Mouse (Mus musculus): Measurements from ENCODE around the gene Orc1. TPM values are rescaled to one million over a fixed set of nuclear protein-coding genes. Genes with fewer than 3 reads are reported as not detected.
A peak's percentile ranks its signal among the peaks of the same experiment; 100 is the strongest.

The Orc1 gene
- polyA plus RNA-seq, 1 experiment from 2014 or later = 17.3 TPM

GRCm38 (mm10) chr4:108608651-108609050 is 29.4 kb downstream of the Orc1 start:
- no peak overlapping the region for H3K4me2 ChIP-seq (ENCODE audit: low read depth, low read length)
- H3K27ac ChIP-seq (ENCODE audit: low read length) = no peak overlapping the region
- H3K27me3 ChIP-seq (ENCODE audit: control insufficient read depth, insufficient read depth, low read depth, low read length) = no peaks in the 10 kb centered on the region
- H3K4me3 ChIP-seq (ENCODE audit: low read depth, low read length) = no peak overlapping the region
- ATAC-seq (ENCODE audit: low read depth) = no peak
- H3K4me1 ChIP-seq (ENCODE audit: control insufficient read depth, low read depth, low read length) = no peaks in the 10 kb centered on the region
- no peak overlapping the region for H3K9ac ChIP-seq (ENCODE audit: low read depth, low read length)
- peaks cover 35% of the 10 kb centered on the region for H3K36me3 ChIP-seq (ENCODE audit: control insufficient read depth, insufficient read depth)
- WGBS (ENCODE audit: insufficient replicate concordance) = 90% methylated on average over 3 of the region's 3 CpGs
- H3K9me3 ChIP-seq (replicated peaks; ENCODE audit: control insufficient read depth, low read length) = no peaks in the 10 kb centered on the region

GRCm38 (mm10) chr4:108610935-108611334 is 31.7 kb downstream of the Orc1 start:
- H3K4me1 ChIP-seq (ENCODE audit: control insufficient read depth, low read depth, low read length) = no peaks in the 10 kb centered on the region
- H3K27ac ChIP-seq (ENCODE audit: low read length) = no peak overlapping the region
- WGBS (ENCODE audit: insufficient replicate concordance) = 80% methylated on average over 5 of the region's 5 CpGs
- peaks cover 24% of the 10 kb centered on the region for H3K36me3 ChIP-seq (ENCODE audit: control insufficient read depth, insufficient read depth)
- no peak for ATAC-seq (ENCODE audit: low read depth)
- H3K4me2 ChIP-seq (ENCODE audit: low read depth, low read length) = no peak overlapping the region
- no peaks in the 10 kb centered on the region for H3K27me3 ChIP-seq (ENCODE audit: control insufficient read depth, insufficient read depth, low read depth, low read length)
- H3K9me3 ChIP-seq (replicated peaks; ENCODE audit: control insufficient read depth, low read length) = no peaks in the 10 kb centered on the region
- no peak overlapping the region for H3K4me3 ChIP-seq (ENCODE audit: low read depth, low read length)
- no peak overlapping the region for H3K9ac ChIP-seq (ENCODE audit: low read depth, low read length)

GRCm38 (mm10) chr4:108618586-108618985 is 39.4 kb downstream of the Orc1 start:
- Histone ChIP-seq H3K9me3 (replicated peaks; ENCODE audit: control insufficient read depth, low read length) (no peaks in the 10 kb centered on the region), H3K4me1 (ENCODE audit: control insufficient read depth, low read depth, low read length) (peaks cover 17% of the 10 kb centered on the region), H3K4me2 (ENCODE audit: low read depth, low read length) (no peak overlapping the region), H3K27ac (ENCODE audit: low read length) (no peak overlapping the region), H3K4me3 (ENCODE audit: low read depth, low read length) (no peak overlapping the region), H3K27me3 (ENCODE audit: control insufficient read depth, insufficient read depth, low read depth, low read length) (no peaks in the 10 kb centered on the region), H3K36me3 (ENCODE audit: control insufficient read depth, insufficient read depth) (peaks cover 2% of the 10 kb centered on the region), H3K9ac (ENCODE audit: low read depth, low read length) (no peak overlapping the region)
- 70% methylated on average over 4 of the region's 4 CpGs for WGBS (ENCODE audit: insufficient replicate concordance)
- no peak for ATAC-seq (ENCODE audit: low read depth)

GRCm38 (mm10) chr4:108619165-108619564 is 39.9 kb downstream of the Orc1 start:
- H3K4me1 ChIP-seq (ENCODE audit: control insufficient read depth, low read depth, low read length) = peaks cover 17% of the 10 kb centered on the region
- H3K9ac ChIP-seq (ENCODE audit: low read depth, low read length) = peak overlapping the region; percentile 60
- no peak for ATAC-seq (ENCODE audit: low read depth)
- WGBS (ENCODE audit: insufficient replicate concordance) = 5% methylated on average over 10 of the region's 10 CpGs
- peaks cover under 1% of the 10 kb centered on the region for H3K36me3 ChIP-seq (ENCODE audit: control insufficient read depth, insufficient read depth)
- H3K4me2 ChIP-seq (ENCODE audit: low read depth, low read length) = peak overlapping the region; percentile 94
- H3K27ac ChIP-seq (ENCODE audit: low read length) = 0 out of 2 replicates have a peak overlapping the region, but pooled peaks have one; percentile 34
- H3K9me3 ChIP-seq (replicated peaks; ENCODE audit: control insufficient read depth, low read length) = no peaks in the 10 kb centered on the region
- no peaks in the 10 kb centered on the region for H3K27me3 ChIP-seq (ENCODE audit: control insufficient read depth, insufficient read depth, low read depth, low read length)
- peak overlapping the region; percentile 87 for H3K4me3 ChIP-seq (ENCODE audit: low read depth, low read length)

GRCm38 (mm10) chr4:108619587-108620341 is 40.5 kb downstream of the Orc1 start, which contains the start of gene Cc2d1b:
Gene Cc2d1b (plus strand): TSS chr4:108619940.
- Histone ChIP-seq H3K4me1 (ENCODE audit: control insufficient read depth, low read depth, low read length) (peaks cover 17% of the 10 kb centered on the region), H3K27ac (ENCODE audit: low read length) (peak within 1 kb of the TSS; percentile 69), H3K27me3 (ENCODE audit: control insufficient read depth, insufficient read depth, low read depth, low read length) (no peaks in the 10 kb centered on the region), H3K9ac (ENCODE audit: low read depth, low read length) (peak within 1 kb of the TSS; percentile 88), H3K9me3 (replicated peaks; ENCODE audit: control insufficient read depth, low read length) (no peaks in the 10 kb centered on the region), H3K36me3 (ENCODE audit: control insufficient read depth, insufficient read depth) (no peaks in the 10 kb centered on the region; the same call in 1 of the 2 replicates), H3K4me3 (ENCODE audit: low read depth, low read length) (peak within 1 kb of the TSS; percentile 87), H3K4me2 (ENCODE audit: low read depth, low read length) (peak within 1 kb of the TSS; percentile 94)
- peak; percentile 96 for ATAC-seq (ENCODE audit: low read depth)
- WGBS (ENCODE audit: insufficient replicate concordance) = under 1% methylated on average over 81 of the region's 86 CpGs

- ATAC-seq (ENCODE audit: low read depth) = no peak
Measured at GRCm38 (mm10) chr4:108620536-108620935, 41.3 kb downstream of the Orc1 start.

GRCm38 (mm10) chr4:108621504-108621903 is 42.3 kb downstream of the Orc1 start:
- Histone ChIP-seq H3K27ac (ENCODE audit: low read length) (no peak overlapping the region), H3K4me3 (ENCODE audit: low read depth, low read length) (no peak overlapping the region), H3K4me2 (ENCODE audit: low read depth, low read length) (no peak overlapping the region), H3K36me3 (ENCODE audit: control insufficient read depth, insufficient read depth) (no peaks in the 10 kb centered on the region), H3K27me3 (ENCODE audit: control insufficient read depth, insufficient read depth, low read depth, low read length) (no peaks in the 10 kb centered on the region), H3K4me1 (ENCODE audit: control insufficient read depth, low read depth, low read length) (peaks cover 17% of the 10 kb centered on the region), H3K9me3 (replicated peaks; ENCODE audit: control insufficient read depth, low read length) (no peaks in the 10 kb centered on the region), H3K9ac (ENCODE audit: low read depth, low read length) (no peak overlapping the region)
- ATAC-seq (ENCODE audit: low read depth) = no peak
- 87% methylated on average over 6 of the region's 6 CpGs for WGBS (ENCODE audit: insufficient replicate concordance)

More at GRCm38 (mm10) chr4:108620536-108620935, 41.3 kb downstream of the Orc1 start:
- Histone ChIP-seq H3K9ac (ENCODE audit: low read depth, low read length) (peak overlapping the region; percentile 88), H3K27ac (ENCODE audit: low read length) (peak overlapping the region; percentile 69), H3K36me3 (ENCODE audit: control insufficient read depth, insufficient read depth) (no peaks in the 10 kb centered on the region), H3K4me2 (ENCODE audit: low read depth, low read length) (peak overlapping the region; percentile 94), H3K9me3 (replicated peaks; ENCODE audit: control insufficient read depth, low read length) (no peaks in the 10 kb centered on the region), H3K4me1 (ENCODE audit: control insufficient read depth, low read depth, low read length) (peaks cover 17% of the 10 kb centered on the region), H3K27me3 (ENCODE audit: control insufficient read depth, insufficient read depth, low read depth, low read length) (no peaks in the 10 kb centered on the region), H3K4me3 (ENCODE audit: low read depth, low read length) (peak overlapping the region; percentile 87)
- WGBS (ENCODE audit: insufficient replicate concordance) = 13% methylated on average over 8 of the region's 8 CpGs

- H3K27ac ChIP-seq (ENCODE audit: low read length) = no peak overlapping the region
- no peak for ATAC-seq (ENCODE audit: low read depth)
- H3K9ac ChIP-seq (ENCODE audit: low read depth, low read length) = no peak overlapping the region
- 64% methylated on average over 5 of the region's 5 CpGs for WGBS (ENCODE audit: insufficient replicate concordance)
- peaks cover 8% of the 10 kb centered on the region for H3K36me3 ChIP-seq (ENCODE audit: control insufficient read depth, insufficient read depth)
- H3K4me2 ChIP-seq (ENCODE audit: low read depth, low read length) = no peak overlapping the region
- H3K9me3 ChIP-seq (replicated peaks; ENCODE audit: control insufficient read depth, low read length) = no peaks in the 10 kb centered on the region
- no peaks in the 10 kb centered on the region for H3K27me3 ChIP-seq (ENCODE audit: control insufficient read depth, insufficient read depth, low read depth, low read length)
- H3K4me1 ChIP-seq (ENCODE audit: control insufficient read depth, low read depth, low read length) = no peaks in the 10 kb centered on the region
- H3K4me3 ChIP-seq (ENCODE audit: low read depth, low read length) = no peak overlapping the region
Measured at GRCm38 (mm10) chr4:108627066-108627465, 47.8 kb downstream of the Orc1 start.

- 82% methylated on average over 7 of the region's 7 CpGs for WGBS (ENCODE audit: insufficient replicate concordance)
- no peak for ATAC-seq (ENCODE audit: low read depth)
- H3K36me3 ChIP-seq (ENCODE audit: control insufficient read depth, insufficient read depth) = peaks cover 8% of the 10 kb centered on the region
Measured at GRCm38 (mm10) chr4:108629363-108629880, 50.2 kb downstream of the Orc1 start.

More at GRCm38 (mm10) chr4:108629363-108629880, 50.2 kb downstream of the Orc1 start:
- Histone ChIP-seq H3K4me1 (ENCODE audit: control insufficient read depth, low read depth, low read length) (no peaks in the 10 kb centered on the region), H3K9ac (ENCODE audit: low read depth, low read length) (no peak overlapping the region), H3K27ac (ENCODE audit: low read length) (no peak overlapping the region), H3K9me3 (replicated peaks; ENCODE audit: control insufficient read depth, low read length) (no peaks in the 10 kb centered on the region), H3K27me3 (ENCODE audit: control insufficient read depth, insufficient read depth, low read depth, low read length) (no peaks in the 10 kb centered on the region), H3K4me2 (ENCODE audit: low read depth, low read length) (no peak overlapping the region), H3K4me3 (ENCODE audit: low read depth, low read length) (no peak overlapping the region)
